Mouse (Mus musculus) liver, embryonic 15.5 days (tissue): ENCODE data around the gene Cfap70. TPM values are rescaled to one million over a fixed set of nuclear protein-coding genes. Genes with fewer than 3 reads are reported as not detected.

Source experiments
- ATAC-seq: fragments of 200-750 bp; cut with Nextera tagmentation; 2 replicates; pipeline ENCODE4 v1.8.0; 2017; ENCODE audit warnings: moderate number of reproducible peaks, mild to moderate bottlenecking, moderate library complexity; ENCODE audit not compliant: insufficient read depth
- H3K27ac ChIP-seq: fragments of 300-500 bp; sonication (generic); replicated peaks from 2 replicates; pipeline ENCODE4 v1.5.1; 2015; ENCODE audit warnings: mild to moderate bottlenecking, inconsistent platforms
- H3K27me3 ChIP-seq: fragments of 300-500 bp; sonication (generic); 2 replicates; pipeline ENCODE4 v1.6.1; 2015; ENCODE audit warnings: mild to moderate bottlenecking, inconsistent platforms
- H3K36me3 ChIP-seq: fragments of 300-500 bp; sonication (generic); replicated peaks from 2 replicates; pipeline ENCODE4 v1.6.1; 2015; ENCODE audit warnings: moderate library complexity, mild to moderate bottlenecking, inconsistent platforms
- H3K4me1 ChIP-seq: fragments of 300-500 bp; sonication (generic); replicated peaks from 2 replicates; pipeline ENCODE4 v1.6.1; 2015; ENCODE audit warnings: inconsistent platforms
- H3K4me2 ChIP-seq: fragments of 300-500 bp; sonication (generic); 2 replicates; pipeline ENCODE4 v1.6.1; 2015; ENCODE audit warnings: moderate library complexity, mild to moderate bottlenecking, inconsistent platforms
- H3K4me3 ChIP-seq: fragments of 300-500 bp; sonication (generic); replicated peaks from 2 replicates; pipeline ENCODE4 v1.5.1; 2015; ENCODE audit warnings: mild to moderate bottlenecking, inconsistent platforms
- H3K9ac ChIP-seq: fragments of 300-500 bp; sonication (generic); 2 replicates; pipeline ENCODE4 v1.6.1; 2015; ENCODE audit warnings: moderate library complexity, mild to moderate bottlenecking, inconsistent platforms
- H3K9me3 ChIP-seq: fragments of 300-500 bp; sonication (generic); replicated peaks from 2 replicates; pipeline ENCODE4 v1.6.1; 2016; ENCODE audit warnings: inconsistent platforms
- WGBS: fragments of 180-500 bp; shearing (Covaris S2); methylation state at CpG from one replicate; pipeline ENCODE4 v1.1.7; 2015; ENCODE audit warnings: mixed read lengths; ENCODE audit not compliant: insufficient replicate concordance; 5-methylcytosine and 5-hydroxymethylcytosine counted together
- polyA plus RNA-seq: library from polyadenylated mRNA; unstranded; fragments of >200 nt; fragmentation: Nextera tagmentation; extraction: Ambion mirVana; gene quantifications from 2 replicates; pipeline ENCODE4 v1.2.1, GENCODE M21; 2015

Gene Cfap70
- polyA plus RNA-seq, result not detected in 2 replicates

DNA sequence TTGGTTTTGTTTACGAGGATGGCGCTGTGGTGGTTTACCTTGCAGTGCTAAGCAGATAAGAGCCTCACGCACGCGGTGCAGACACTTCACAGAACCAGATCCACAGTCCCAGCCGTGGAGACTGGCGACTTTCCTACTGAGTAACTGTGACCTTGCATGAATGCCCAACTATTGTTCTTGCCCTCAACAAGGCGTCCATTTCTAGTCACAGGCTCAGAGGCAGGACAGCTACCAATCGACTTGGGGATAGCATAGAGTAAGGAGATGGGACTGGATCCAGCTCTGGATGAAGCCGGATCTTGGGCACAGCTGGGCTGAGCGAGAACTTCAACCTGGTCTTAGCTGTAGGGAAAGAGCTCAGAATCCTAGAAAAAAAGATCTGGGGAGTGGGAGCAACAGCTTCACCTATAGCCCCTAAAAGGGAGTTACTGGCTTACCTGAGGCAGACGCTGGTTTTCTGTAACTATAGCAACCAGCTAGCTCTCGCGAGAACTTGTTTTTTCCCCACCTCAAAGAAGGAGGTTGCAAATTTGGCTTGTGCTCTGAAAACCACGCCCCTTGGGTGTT is at the start of gene Cfap70:
TSS of gene Cfap70 (minus strand) at position 462 of the 567 bp plus-strand sequence.
- H3K27ac ChIP-seq, result peak within 1 kb of the TSS; percentile 19
- no peaks in the 10 kb centered on the region for H3K9me3 ChIP-seq
- peak within 1 kb of the TSS; percentile 53 for H3K4me3 ChIP-seq
- H3K9ac ChIP-seq, result 0 out of 2 replicates have a peak within 1 kb of the TSS, but pooled peaks have one; percentile 22
- peaks cover 17% of the 10 kb centered on the region for H3K4me1 ChIP-seq
- 2% methylated on average over 15 of the region's 15 CpGs for WGBS
- H3K4me2 ChIP-seq, result peak within 1 kb of the TSS; percentile 78
- no peaks in the 10 kb centered on the region; the same call in 1 of the 2 replicates for H3K27me3 ChIP-seq
- ATAC-seq, result peak; percentile 81
- peaks cover 17% of the 10 kb centered on the region for H3K36me3 ChIP-seq

DNA sequence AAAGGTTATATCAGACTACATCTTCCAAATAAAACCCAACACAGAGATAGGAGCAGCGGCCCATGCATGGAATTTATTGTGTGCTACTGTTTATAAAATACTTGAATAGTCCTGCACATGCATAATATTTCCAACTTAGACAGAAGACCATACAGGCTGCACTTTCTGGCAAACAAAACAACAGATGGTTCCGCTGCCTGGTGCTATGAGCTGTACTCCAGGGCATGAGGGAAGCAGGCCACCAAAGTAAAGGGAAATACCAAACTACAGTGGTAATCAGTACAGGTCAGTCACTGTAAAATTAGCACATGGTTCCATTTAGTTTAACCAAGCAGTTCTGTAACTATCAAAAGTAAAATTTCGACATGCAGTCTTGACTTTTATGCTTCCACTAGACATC is 48.0 kb upstream of the Cfap70 start:
- Histone ChIP-seq H3K4me1 (0 out of 2 replicates have a peak, but pooled peaks cover 2% of the 10 kb centered on the region), H3K4me2 (no peak overlapping the region), H3K36me3 (peaks cover 43% of the 10 kb centered on the region), H3K4me3 (no peak overlapping the region), H3K9me3 (no peaks in the 10 kb centered on the region), H3K27me3 (no peaks in the 10 kb centered on the region), H3K27ac (no peak overlapping the region), H3K9ac (no peak overlapping the region)
- WGBS, result 81% methylated on average over 3 of the region's 3 CpGs
- ATAC-seq, result no peak

DNA sequence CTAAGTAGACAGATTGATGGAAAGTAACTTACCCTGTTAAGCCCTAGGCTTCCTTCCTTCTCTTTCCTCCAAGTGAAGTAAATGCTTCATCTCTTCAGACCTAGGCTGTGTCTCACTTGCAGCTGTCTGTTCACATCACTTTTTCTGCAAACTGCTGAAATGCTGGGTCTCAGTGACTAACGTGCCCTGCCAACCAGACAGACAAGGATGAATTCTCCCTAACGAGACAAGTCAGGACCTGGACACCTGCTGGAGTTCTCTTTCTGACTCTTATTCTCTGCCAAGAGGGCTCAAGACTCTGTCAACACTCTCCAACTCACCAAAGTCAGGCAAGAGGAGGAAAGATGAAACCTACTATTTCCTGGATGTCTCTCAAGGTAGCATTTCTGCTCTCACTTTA is 44.6 kb upstream of the Cfap70 start, which contains the start of gene Mss51:
TSS of gene Mss51 (minus strand) at position 299 of the 400 bp plus-strand sequence.
- Histone ChIP-seq H3K36me3 (peaks cover 43% of the 10 kb centered on the region), H3K4me1 (0 out of 2 replicates have a peak, but pooled peaks cover 2% of the 10 kb centered on the region), H3K4me3 (no peak within 1 kb of the TSS), H3K27me3 (no peaks in the 10 kb centered on the region), H3K9ac (no peak within 1 kb of the TSS), H3K4me2 (no peak within 1 kb of the TSS), H3K27ac (no peak within 1 kb of the TSS), H3K9me3 (no peaks in the 10 kb centered on the region)
- 73% methylated on average over 2 of the region's 2 CpGs for WGBS
- no peak for ATAC-seq

DNA sequence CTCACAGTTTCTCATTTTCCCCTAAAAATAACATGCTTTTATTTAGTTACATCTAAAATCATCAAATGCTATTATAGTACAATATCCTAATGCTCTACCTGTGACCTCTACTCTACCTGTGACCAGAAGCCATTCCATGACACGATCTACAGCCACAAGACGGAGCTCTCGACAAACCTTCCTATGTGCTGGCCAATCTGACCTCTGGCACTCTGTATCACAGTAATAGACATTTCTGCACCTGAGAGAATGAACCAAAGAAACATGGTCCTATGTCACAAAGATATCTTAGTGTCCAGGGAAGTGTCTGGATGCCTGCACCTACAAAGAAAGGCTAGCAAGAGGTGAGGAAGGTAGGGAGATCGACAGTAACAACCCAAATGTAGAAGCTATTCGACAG is 34.0 kb upstream of the Cfap70 start:
- Histone ChIP-seq H3K27me3 (no peaks in the 10 kb centered on the region), H3K9me3 (no peaks in the 10 kb centered on the region), H3K36me3 (peaks cover 25% of the 10 kb centered on the region), H3K9ac (no peak overlapping the region), H3K4me2 (no peak overlapping the region), H3K4me3 (no peak overlapping the region), H3K27ac (no peak overlapping the region), H3K4me1 (peaks cover 7% of the 10 kb centered on the region)
- no peak for ATAC-seq
- 86% methylated on average over 5 of the region's 5 CpGs for WGBS

DNA sequence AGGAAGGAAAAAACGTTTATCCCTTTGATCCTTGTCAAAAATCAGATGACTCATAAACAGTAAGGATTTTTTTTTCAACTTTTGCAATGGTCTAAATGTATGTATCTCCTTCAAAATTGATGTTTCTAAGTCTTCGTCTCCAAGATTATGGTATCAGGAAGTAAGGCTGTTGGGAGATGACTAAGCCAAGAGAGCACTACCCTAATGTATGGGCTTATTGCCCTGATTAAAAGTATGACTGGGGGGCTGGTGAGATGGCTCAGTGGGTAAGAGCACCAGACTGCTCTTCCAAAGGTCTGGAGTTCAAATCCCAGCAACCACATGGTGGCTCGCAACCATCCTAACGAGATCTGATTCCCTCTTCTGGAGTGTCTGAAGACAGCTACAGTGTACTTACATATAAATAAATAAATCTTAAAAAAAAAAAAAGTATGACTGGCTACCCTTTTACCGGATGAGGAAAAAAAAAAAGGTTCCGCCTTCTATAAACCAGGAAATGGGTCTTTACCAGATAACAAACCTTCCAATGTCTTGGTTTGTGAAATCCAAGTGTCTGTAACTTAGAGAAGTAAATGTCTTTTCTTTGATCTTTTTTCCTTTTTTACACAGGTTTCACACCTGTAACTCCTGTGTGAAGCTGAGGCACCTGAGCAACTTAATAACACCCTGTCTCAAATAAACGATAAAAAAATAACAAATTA is 30.2 kb upstream of the Cfap70 start:
- Histone ChIP-seq H3K27me3 (no peaks in the 10 kb centered on the region), H3K27ac (no peak overlapping the region), H3K4me3 (no peak overlapping the region), H3K9me3 (no peaks in the 10 kb centered on the region), H3K9ac (no peak overlapping the region), H3K36me3 (peaks cover 19% of the 10 kb centered on the region), H3K4me1 (peaks cover 33% of the 10 kb centered on the region), H3K4me2 (no peak overlapping the region)
- no peak for ATAC-seq
- 70% methylated on average over 7 of the region's 7 CpGs for WGBS

DNA sequence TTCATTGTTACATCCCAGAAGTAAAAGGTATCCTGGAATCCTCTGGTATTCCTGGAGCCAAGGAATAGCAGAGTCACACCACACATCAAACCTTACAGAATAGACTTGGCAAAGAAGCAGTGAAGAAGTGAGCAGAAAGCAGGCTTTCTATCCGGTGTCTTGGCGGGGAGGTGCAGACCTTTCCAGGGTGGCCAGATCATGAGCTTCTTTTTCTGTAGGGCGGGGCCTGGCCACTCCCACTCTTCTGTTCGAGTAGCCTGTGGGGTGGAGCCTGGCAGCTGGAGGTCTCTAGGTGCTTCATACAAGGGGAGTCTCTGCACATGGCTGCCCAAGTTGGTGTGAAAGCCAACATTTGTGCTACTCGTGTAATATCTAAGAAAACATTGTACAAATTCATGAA is 29.2 kb upstream of the Cfap70 start:
- peaks cover 16% of the 10 kb centered on the region; the same call in 1 of the 2 replicates for H3K36me3 ChIP-seq
- ATAC-seq, result no peak

DNA sequence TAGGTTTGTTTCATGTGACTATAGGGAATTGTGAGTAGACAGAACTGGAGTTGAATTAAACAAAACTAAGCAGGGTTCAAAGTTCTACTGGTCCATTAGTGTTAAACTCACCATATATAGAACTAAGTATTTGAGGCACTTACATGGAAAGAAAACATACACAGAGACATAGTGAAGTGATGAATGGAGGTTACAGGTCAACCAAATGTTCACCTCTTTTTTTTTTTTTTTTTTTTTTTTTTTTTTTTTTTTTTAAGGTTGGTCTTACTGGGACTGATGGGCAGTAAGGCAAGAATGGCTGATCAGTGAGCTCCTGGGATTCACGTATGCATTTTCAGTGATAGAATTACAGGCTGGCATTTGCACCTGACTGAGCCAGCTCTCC is 28.2 kb upstream of the Cfap70 start:
- Histone ChIP-seq H3K27me3 (no peaks in the 10 kb centered on the region), H3K27ac (peak overlapping the region; percentile 92), H3K4me1 (peaks cover 40% of the 10 kb centered on the region), H3K9me3 (no peaks in the 10 kb centered on the region), H3K4me2 (peak overlapping the region; percentile 82), H3K4me3 (peak overlapping the region; percentile 84), H3K36me3 (peaks cover 19% of the 10 kb centered on the region; the same call in 1 of the 2 replicates), H3K9ac (peak overlapping the region; percentile 83)
- ATAC-seq, result no peak; the same call in 1 of the 2 replicates
- WGBS, result 70% methylated on average over 1 of the region's 1 CpGs

More for the DNA sequence above, 29.2 kb upstream of the Cfap70 start:
- 8% methylated on average over 5 of the region's 5 CpGs for WGBS
- no peak overlapping the region for H3K9ac ChIP-seq
- H3K4me1 ChIP-seq, result peaks cover 40% of the 10 kb centered on the region
- H3K4me2 ChIP-seq, result peak overlapping the region; percentile 49
- H3K9me3 ChIP-seq, result no peaks in the 10 kb centered on the region
- no peak overlapping the region for H3K4me3 ChIP-seq
- no peak overlapping the region for H3K27ac ChIP-seq
- H3K27me3 ChIP-seq, result no peaks in the 10 kb centered on the region

DNA sequence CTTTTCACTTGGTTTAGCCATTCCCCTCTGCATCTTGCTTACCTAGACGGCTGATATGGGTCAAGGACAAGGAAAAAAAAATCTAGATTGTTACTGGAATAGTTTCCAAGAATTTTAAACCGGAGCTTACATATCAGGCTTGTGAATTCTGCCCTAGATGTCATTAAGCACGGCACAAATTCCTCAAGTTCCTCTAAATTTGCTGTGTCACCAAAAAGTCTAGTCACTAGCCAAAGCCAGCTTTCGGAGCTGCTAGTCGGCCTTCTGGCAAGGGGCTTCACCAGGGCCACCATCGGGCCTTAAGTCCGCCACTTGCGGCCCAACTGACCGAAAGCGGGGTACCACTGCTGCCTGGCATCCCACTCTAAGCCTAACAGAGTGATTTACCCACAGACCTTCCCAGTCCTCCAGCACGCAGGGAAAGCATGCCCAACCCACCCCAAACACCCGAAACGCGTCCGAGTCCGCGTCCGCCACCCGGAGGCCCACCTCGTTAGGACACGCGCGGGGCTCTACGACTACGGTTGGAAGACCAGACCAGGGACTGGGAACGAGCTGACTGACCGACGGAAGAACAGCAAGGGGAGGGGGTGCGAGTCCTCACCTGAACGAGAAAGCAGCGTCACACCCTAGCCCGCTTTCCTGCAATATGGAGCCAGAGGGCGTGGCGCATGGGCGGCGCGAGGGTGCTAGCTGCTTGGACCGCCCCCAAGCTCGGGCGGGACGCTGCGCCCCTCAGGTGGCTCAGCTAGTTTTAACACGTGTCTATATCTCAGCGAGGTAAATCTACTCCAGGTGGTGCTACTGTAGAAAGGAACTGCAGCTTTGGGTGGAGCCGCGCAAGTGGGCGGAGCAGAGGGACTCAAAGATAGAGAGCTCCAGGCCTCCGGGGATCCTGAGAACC is 27.5 kb upstream of the Cfap70 start, which contains the start of gene Anxa7:
TSS of gene Anxa7 (minus strand) at position 843 of the 904 bp plus-strand sequence.
- H3K27ac ChIP-seq, result peak within 1 kb of the TSS; percentile 92
- WGBS, result under 1% methylated on average over 48 of the region's 48 CpGs
- peak within 1 kb of the TSS; percentile 84 for H3K4me3 ChIP-seq
- no peaks in the 10 kb centered on the region for H3K9me3 ChIP-seq
- H3K9ac ChIP-seq, result peak within 1 kb of the TSS; percentile 83
- H3K36me3 ChIP-seq, result peaks cover 12% of the 10 kb centered on the region; the same call in 1 of the 2 replicates
- H3K4me1 ChIP-seq, result peaks cover 40% of the 10 kb centered on the region
- H3K4me2 ChIP-seq, result peak within 1 kb of the TSS; percentile 82
- no peaks in the 10 kb centered on the region for H3K27me3 ChIP-seq
- ATAC-seq, result peak; percentile 80

DNA sequence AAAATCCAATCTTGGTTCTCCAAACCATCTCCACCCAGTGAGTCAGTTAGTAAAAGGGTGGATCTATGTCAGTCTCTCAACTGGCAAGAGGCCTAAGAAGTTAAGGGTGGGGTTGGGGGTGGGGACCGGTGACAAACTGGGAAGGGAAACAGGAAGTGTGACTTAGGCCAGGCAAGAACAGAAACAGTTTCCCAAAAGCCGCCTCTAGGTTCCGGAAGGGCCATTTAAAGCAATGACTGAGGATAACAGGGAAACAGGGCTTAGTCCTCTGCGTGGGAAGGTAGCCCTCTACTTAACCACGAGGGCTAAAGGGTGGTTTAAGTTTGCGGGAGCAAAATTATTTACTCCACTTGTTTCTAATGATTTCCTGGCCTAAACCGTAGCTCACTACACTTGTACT is 26.8 kb upstream of the Cfap70 start:
- WGBS, result under 1% methylated on average over 7 of the region's 7 CpGs

DNA sequence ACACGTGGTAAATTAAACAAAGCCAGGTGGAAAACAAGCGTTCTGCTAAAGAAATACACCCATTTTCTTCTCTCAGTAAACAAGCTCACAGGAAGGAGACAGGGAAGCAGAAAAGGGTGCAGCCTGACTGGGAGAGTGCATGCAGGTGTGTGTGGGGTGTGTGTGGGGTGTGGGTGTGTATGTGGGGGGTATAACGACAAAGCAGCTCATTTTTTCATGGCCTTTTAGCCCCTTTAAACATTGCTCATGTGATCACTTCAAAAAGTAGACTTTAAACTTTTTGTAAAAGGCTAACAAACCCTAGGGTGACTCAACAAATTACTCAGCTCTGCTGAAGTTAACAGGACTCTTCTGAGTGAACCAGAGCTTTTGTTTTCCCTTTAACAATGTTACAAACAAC is 26.4 kb upstream of the Cfap70 start:
- peak overlapping the region; percentile 84 for H3K4me3 ChIP-seq
- peak overlapping the region; percentile 92 for H3K27ac ChIP-seq
- H3K4me1 ChIP-seq, result peaks cover 40% of the 10 kb centered on the region
- H3K9ac ChIP-seq, result peak overlapping the region; percentile 83
- ATAC-seq, result peak; percentile 21; the same call in 1 of the 2 replicates
- 20% methylated on average over 3 of the region's 3 CpGs for WGBS
- no peaks in the 10 kb centered on the region for H3K27me3 ChIP-seq
- peak overlapping the region; percentile 82 for H3K4me2 ChIP-seq
- no peaks in the 10 kb centered on the region for H3K9me3 ChIP-seq
- H3K36me3 ChIP-seq, result peaks cover 10% of the 10 kb centered on the region; the same call in 1 of the 2 replicates

More for the DNA sequence above, 26.8 kb upstream of the Cfap70 start:
- Histone ChIP-seq H3K27ac (peak overlapping the region; percentile 92), H3K36me3 (peaks cover 6% of the 10 kb centered on the region; the same call in 1 of the 2 replicates), H3K9ac (peak overlapping the region; percentile 83), H3K4me3 (peak overlapping the region; percentile 84), H3K4me1 (peaks cover 40% of the 10 kb centered on the region), H3K9me3 (no peaks in the 10 kb centered on the region), H3K4me2 (peak overlapping the region; percentile 82), H3K27me3 (no peaks in the 10 kb centered on the region)
- peak; percentile 80 for ATAC-seq
